Mouse (Mus musculus): ENCODE results near the gene Fktn.

Fktn gene

GRCm38 (mm10) chr4:53825821-53826605, 112.2 kb downstream of the Fktn start, which contains the start of gene Tmem38b:
Tmem38b (plus strand) TSS chr4:53826045.
- DNase-seq (ENCODE audit: extremely low spot score, low read depth, low spot score), result no peak

- DNase-seq (ENCODE audit: extremely low spot score, low read depth, low spot score), result no peak
Observed at GRCm38 (mm10) chr4:53826641-53827248, 112.9 kb downstream of the Fktn start.
